Mouse (Mus musculus): ENCODE measurements around the gene Proser1. TPM values are rescaled to one million over a fixed set of nuclear protein-coding genes. Genes with fewer than 3 reads are reported as not detected.

The Proser1 gene
- total and polyA plus RNA-seq, 3 experiments, result 2.9 to 22.2 (median 3.9) TPM

DNA sequence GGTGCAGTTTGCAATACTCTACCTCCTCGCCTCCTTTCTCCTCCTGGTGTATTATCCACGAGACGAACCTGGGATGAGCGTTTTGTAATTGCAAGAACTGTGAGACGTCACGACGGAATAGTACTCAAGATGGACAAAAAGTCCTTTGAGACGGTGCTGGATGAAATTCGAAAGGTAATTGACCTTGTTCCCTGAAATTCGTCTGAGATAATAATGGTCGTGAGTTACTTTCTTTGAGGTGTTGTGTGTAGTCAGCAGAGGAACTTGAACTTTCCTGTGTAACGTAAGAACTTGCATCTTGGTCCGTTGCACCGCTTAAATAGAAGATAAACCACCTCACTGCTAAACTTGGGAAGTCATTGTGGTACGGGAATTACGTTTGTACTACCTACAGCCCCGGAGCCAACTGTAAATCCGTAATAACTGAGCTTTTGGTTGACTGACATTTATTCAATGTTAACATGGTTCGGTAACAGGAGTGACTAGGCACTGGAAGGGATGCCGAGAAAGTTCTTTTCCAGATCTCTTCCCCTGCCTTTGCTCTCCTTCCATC, 756 bp downstream of the Proser1 start:
- in situ Hi-C loops (cut with MboI; ENCODE audit: low pct_ligation_motif_present, low pct_unique_long_range_greater_than_20kb, low sequenced_read_pairs) (loop anchor here (25.0 kb wide), 1 partner anchor 1202 kb away; the partner anchor contains the start of gene Foxo1), dilution Hi-C loops (cut with MboI; ENCODE audit: extremely low pct_ligation_motif_present, extremely low pct_unique_long_range_greater_than_20kb, low sequenced_read_pairs) (no loop called here)
- TF ChIP-seq JUND (conservative IDR thresholded peaks at IDR 0.05; ENCODE audit: low read depth, low read length) (no peak), MAX (IDR thresholded peaks at IDR 0.05; ENCODE audit: low read length) (no peak), GABPA (IDR thresholded peaks at IDR 0.05; ENCODE audit: insufficient replicate concordance, low read depth, low read length) (no peak), CTCF (conservative IDR thresholded peaks at IDR 0.05 in 1 of 2, IDR thresholded peaks at IDR 0.05 in 1 of 2; ENCODE audit: low read depth in 2 of 2, low read length in 2 of 2) (no peak), HCFC1 (IDR thresholded peaks at IDR 0.05; ENCODE audit: low read depth, low read length) (no peak), E2F4 (IDR thresholded peaks at IDR 0.05; ENCODE audit: insufficient replicate concordance, low read depth, low read length) (no peak), ETS1 (conservative IDR thresholded peaks at IDR 0.05; ENCODE audit: low read depth, low read length) (no peak), TBP (conservative IDR thresholded peaks at IDR 0.05; ENCODE audit: low read depth, low read length) (no peak), POLR2AphosphoS2 (IDR thresholded peaks at IDR 0.05; ENCODE audit: low read depth, low read length) (no peak), MAZ (IDR thresholded peaks at IDR 0.05; ENCODE audit: low read depth, low read length) (no peak), CHD2 (IDR thresholded peaks at IDR 0.05; ENCODE audit: low read length) (no peak), SMC3 (IDR thresholded peaks at IDR 0.05; ENCODE audit: low read depth, low read length) (no peak), ZNF384 (IDR thresholded peaks at IDR 0.05; ENCODE audit: low read depth, low read length) (no peak), POLR2A (IDR thresholded peaks at IDR 0.05; ENCODE audit: low read depth, low read length) (no peak), MAFK (IDR thresholded peaks at IDR 0.05; ENCODE audit: insufficient replicate concordance, low read length) (no peak), PAX5 (IDR thresholded peaks at IDR 0.05; ENCODE audit: low read length) (no peak), ELF1 (IDR thresholded peaks at IDR 0.05; ENCODE audit: low read depth, low read length) (no peak), UBTF (IDR thresholded peaks at IDR 0.05; ENCODE audit: low read depth, low read length) (no peak), ZKSCAN1 (IDR thresholded peaks at IDR 0.05; ENCODE audit: borderline replicate concordance, low read depth, low read length) (no peak)
- H3K9ac ChIP-seq (ENCODE audit: insufficient read depth, low read depth), result peak overlapping the region; percentile 91
- peaks cover 18 to 35% of the 10 kb centered on the region in 2 experiments for H3K36me3 ChIP-seq (replicated peaks in 1 of 2; ENCODE audit: control insufficient read depth in 1 of 2, insufficient read depth in 1 of 2, low read length in 1 of 2)
- H3K27me3 ChIP-seq (replicated peaks), result no peaks in the 10 kb centered on the region
- H3K4me1 ChIP-seq (ENCODE audit: control insufficient read depth in 1 of 2, insufficient read depth in 2 of 2), result peaks cover 0 to 46% of the 10 kb centered on the region in 2 experiments; a peak in 2 of 4 replicates
- H3K4me3 ChIP-seq (replicated peaks in 1 of 3; ENCODE audit: low read depth in 2 of 3, low read length in 2 of 3, poor library complexity in 1 of 3), result peak overlapping the region; percentile 55 to 76 (median 73)
- no peak overlapping the region for H3K27ac ChIP-seq (ENCODE audit: insufficient read depth, low read depth)
- H3K9me3 ChIP-seq (replicated peaks; ENCODE audit: low read length), result no peaks in the 10 kb centered on the region
- DNase-seq (ENCODE audit: extremely low read depth), result peak; percentile 27
- peaks cover 50% of the 10 kb centered on the region for H3K79me2 ChIP-seq (replicated peaks; ENCODE audit: control insufficient read depth, extremely low read depth, insufficient read depth, poor library complexity, severe bottlenecking)
- peak overlapping the region; percentile 93 for H3K4me2 ChIP-seq (ENCODE audit: insufficient read depth, low read depth, poor library complexity, severe bottlenecking)

DNA sequence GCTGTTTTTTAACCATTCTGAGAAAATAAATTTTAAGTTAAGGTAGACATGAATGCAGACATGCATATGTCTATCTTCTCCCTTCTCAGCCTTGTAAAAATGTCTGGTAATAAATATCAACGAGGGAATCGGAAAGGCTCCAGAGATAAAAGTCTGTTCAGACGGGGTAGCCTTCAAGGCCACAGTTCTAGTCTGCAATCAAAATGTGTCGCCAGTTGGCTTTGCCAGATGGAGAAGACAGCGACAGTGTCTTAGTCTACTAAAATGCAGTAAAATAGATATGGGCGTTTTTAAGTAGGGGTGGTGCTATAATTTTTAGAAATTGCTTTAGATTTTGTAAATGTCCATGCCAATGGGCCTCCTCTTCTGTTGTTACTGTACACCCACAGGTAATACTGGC, 1.9 kb downstream of the Proser1 start:
- DNase-seq (ENCODE audit: extremely low read depth), result no peak
- peak overlapping the region; percentile 93 for H3K4me2 ChIP-seq (ENCODE audit: insufficient read depth, low read depth, poor library complexity, severe bottlenecking)

More for the DNA sequence above, 1.9 kb downstream of the Proser1 start:
- dilution Hi-C loops (cut with MboI; ENCODE audit: extremely low pct_ligation_motif_present, extremely low pct_unique_long_range_greater_than_20kb, low sequenced_read_pairs), result no loop called here
- TF ChIP-seq MYC (IDR thresholded peaks at IDR 0.05; ENCODE audit: low read depth, low read length) (no peak), GABPA (IDR thresholded peaks at IDR 0.05; ENCODE audit: insufficient replicate concordance, low read depth, low read length) (no peak), USF2 (conservative IDR thresholded peaks at IDR 0.05; ENCODE audit: low read depth, low read length) (no peak), RCOR1 (conservative IDR thresholded peaks at IDR 0.05; ENCODE audit: low read depth, low read length) (no peak), POLR2AphosphoS2 (IDR thresholded peaks at IDR 0.05; ENCODE audit: low read depth, low read length) (no peak), EP300 (IDR thresholded peaks at IDR 0.05; ENCODE audit: low read length) (no peak), NRF1 (IDR thresholded peaks at IDR 0.05; ENCODE audit: low read depth, low read length) (no peak), PAX5 (IDR thresholded peaks at IDR 0.05; ENCODE audit: low read length) (no peak), KAT2A (IDR thresholded peaks at IDR 0.05; ENCODE audit: insufficient replicate concordance, low read length) (no peak), CHD1 (IDR thresholded peaks at IDR 0.05; ENCODE audit: low read depth, low read length) (no peak), ZNF384 (IDR thresholded peaks at IDR 0.05; ENCODE audit: low read depth, low read length) (no peak), TCF12 (IDR thresholded peaks at IDR 0.05; ENCODE audit: low read depth, low read length) (no peak), ELF1 (IDR thresholded peaks at IDR 0.05; ENCODE audit: low read depth, low read length) (no peak)
- peaks cover 0 to 35% of the 10 kb centered on the region in 2 experiments; a peak in 2 of 4 replicates for H3K4me1 ChIP-seq (ENCODE audit: control insufficient read depth in 1 of 2, insufficient read depth in 2 of 2)
- no peak overlapping the region for H3K27ac ChIP-seq (ENCODE audit: insufficient read depth, low read depth)
- peak overlapping the region; percentile 40 to 76 (median 55) for H3K4me3 ChIP-seq (replicated peaks in 1 of 3; ENCODE audit: low read depth in 2 of 3, low read length in 2 of 3, poor library complexity in 1 of 3)
- no peaks in the 10 kb centered on the region for H3K27me3 ChIP-seq (replicated peaks)
- no peaks in the 10 kb centered on the region for H3K9me3 ChIP-seq (replicated peaks; ENCODE audit: low read length)
- H3K36me3 ChIP-seq (replicated peaks in 1 of 2; ENCODE audit: control insufficient read depth in 1 of 2, insufficient read depth in 1 of 2, low read length in 1 of 2), result peaks cover 17 to 35% of the 10 kb centered on the region in 2 experiments
- in situ Hi-C loops (cut with MboI; ENCODE audit: low pct_ligation_motif_present, low pct_unique_long_range_greater_than_20kb, low sequenced_read_pairs), result loop anchor here (25.0 kb wide), 1 partner anchor 1203 kb away; the partner anchor contains the start of gene Foxo1
- peak overlapping the region; percentile 50 for H3K9ac ChIP-seq (ENCODE audit: insufficient read depth, low read depth)
- peaks cover 50% of the 10 kb centered on the region for H3K79me2 ChIP-seq (replicated peaks; ENCODE audit: control insufficient read depth, extremely low read depth, insufficient read depth, poor library complexity, severe bottlenecking)
